Mouse (Mus musculus) gastrocnemius, adult 8-10 months (tissue): ENCODE measurements at regions not wholly inside any gene's neighbourhood (a gene's known extent, or its start where the extent isn't known, plus 50 kb on each side); places are given as distances from the start of the nearest gene placed in this dataset.
A peak's percentile ranks its signal among the peaks of the same experiment; 100 is the strongest.
"Not testable (repeated sequence)": the region's sequence is repeated elsewhere in the genome, so short reads cannot be mapped to it uniquely, and the experiment has no call there.

ENCODE experiments used
- DNase-seq, 2 experiments: peaks; one replicate each; pipeline ENCODE4 v3.0.0; 2022; ENCODE audit warnings: low spot score in 2 of 2

DNA sequence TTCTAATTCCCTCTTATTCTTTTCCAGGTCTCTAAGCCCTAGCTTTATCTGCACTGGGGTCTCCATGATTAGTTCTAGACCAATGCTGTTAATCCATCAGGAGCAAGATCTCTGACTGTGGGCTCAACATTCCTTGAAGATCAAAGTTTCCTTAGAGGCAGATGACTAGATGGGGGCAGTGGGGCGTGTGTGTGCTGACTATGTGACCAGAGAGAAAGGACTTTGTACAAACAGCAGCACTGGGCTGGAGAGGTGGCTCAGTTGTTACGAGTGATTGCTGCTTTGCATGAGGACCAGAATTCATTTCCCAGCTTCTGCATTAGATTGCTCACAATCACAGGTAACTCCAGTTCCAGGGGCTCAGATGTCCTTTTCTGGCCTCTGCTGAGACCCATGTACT lies 250.1 kb upstream of the Zfp930 start:
- DNase-seq: no peak

DNA sequence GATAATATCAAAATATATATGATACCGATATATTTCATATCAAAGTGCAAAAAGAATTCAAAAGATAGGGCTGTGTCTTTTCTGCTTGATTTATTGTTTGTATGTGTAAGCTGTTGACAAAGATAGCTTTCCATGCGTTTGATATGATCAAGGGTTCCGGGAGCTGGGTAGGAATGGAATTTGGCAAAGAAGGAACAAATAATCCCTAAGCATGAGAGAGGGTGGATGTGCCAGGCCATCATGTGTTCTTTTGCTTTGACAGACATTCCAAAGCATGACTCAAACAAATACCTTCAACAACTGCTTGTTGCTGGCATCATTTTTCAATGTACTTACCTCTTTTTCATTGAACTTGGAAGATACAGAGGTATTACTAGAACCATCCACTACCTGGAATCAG lies 246.9 kb upstream of the Zfp930 start:
- no peak for DNase-seq

DNA sequence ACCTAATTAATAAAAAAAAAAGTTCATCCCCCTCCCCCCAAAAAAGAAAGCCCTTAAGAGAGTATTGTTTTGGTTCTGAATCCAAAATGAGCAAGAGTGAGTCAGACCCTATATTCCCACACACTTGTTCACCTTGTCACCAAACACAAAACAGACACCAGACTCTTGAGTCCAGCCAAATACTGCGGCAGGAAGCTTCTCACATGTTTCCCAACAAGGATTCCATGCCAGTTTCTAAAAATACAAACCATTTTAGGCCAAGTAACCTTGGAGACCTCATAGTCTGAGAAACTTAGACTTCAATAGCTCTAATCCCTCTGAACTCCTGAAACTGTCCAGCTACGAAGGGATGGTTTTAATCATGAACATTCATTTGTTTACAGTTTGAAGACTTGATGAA lies 233.1 kb upstream of the Zfp930 start:
- DNase-seq: peak in 1 of 2 experiments; percentile 8

DNA sequence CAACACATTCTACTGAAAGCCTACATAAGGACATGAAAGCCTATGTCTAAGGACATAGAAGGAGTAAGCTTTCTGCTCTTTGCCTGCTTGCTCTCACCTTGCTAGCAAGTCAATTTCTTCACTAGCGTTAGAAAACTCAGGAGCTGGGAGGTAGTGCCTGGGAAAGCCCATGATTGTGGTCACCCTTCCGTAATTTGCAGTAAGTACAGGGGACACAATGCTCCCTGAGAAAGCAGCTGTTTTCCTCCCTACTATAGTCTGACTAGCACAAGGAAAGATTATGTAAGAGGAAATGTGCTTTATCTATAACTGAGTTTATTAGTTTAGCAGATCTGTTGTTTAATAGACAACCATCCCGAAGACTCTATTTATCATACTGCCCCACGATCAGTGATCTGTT lies 231.7 kb upstream of the Zfp930 start:
- no peak for DNase-seq

DNA sequence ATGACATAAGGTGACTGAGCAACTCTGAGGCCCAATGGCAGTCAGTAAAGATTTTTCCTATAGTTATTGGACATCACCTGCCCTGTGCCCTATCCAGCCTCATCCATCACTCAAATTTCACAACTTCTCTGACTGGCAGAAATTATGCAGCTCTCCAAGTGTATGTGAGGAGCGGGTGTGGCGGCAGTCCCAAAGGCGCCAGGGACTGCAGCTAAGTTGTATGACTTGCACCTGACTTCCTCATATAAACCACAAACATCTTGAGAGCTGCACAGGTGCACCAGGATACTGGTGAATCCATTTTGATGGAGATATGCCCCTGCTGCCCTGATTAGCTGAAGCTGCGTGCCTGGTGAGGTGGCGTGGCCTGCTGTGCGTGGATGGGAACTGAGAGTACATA lies 225.7 kb upstream of the Zfp930 start:
- not testable (repeated sequence) for DNase-seq

DNA sequence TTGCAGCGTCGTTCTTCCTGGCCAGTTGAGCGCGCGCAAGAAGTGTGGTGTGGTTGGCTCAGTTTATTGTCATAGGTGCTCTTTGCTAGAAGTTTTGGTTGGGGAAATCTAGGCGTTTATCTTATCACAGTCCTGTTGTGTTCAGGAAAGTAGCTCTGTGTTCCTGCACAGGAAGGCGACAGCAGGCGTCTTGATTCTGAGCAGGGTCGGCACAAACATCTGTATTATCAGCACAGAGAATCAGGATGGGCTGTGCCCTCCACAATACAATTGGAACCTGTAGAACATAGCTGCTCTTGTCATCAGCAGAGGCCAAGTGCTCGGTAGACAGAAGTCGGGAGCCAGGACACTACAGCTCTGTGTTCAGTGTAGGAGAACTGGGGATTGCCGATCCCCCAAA lies 225.1 kb upstream of the Zfp930 start:
- DNase-seq: no peak

DNA sequence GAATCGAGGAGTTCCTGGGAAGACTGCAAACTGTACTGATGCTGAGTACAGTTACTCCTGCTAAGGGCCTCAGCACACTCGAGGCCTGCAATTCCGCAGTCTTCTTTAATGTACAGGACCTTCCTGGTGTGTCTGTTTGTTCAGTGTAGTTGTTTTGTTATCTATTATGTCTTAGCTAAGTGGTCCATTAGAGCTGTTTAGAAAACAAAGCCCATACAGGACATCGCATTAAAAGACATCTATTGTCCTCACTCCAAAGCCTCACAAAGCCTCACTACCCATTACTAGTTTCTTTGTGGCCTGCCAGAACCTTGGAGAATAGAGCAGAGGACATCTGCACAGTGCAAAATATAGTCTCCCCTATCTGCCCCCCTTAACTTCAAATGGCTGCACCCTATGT lies 224.4 kb upstream of the Zfp930 start:
- no peak for DNase-seq

DNA sequence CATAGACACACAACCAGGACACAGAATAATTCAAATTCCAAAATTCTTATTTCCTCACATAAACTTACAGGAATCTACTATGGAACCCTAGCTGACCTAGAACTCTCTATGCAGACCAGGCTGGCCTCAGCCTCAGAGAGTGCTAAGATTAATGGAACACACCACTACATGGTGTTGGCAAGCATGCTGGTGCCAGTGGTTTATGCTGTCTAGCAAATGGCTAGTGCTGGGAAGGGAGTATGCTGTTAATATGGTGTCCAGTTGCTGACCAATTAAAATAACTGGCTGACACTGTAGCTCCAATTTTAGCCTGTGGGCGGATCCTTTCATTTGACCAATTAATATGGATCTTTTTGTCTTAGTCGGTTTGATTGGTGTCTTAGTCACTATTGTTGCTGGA lies 222.4 kb upstream of the Zfp930 start:
- DNase-seq: no peak
